Mouse (Mus musculus): Measurements from ENCODE around the gene Aven. TPM values are rescaled to one million over a fixed set of nuclear protein-coding genes. Genes with fewer than 3 reads are reported as not detected.

Aven gene
- polyA plus RNA-seq, 1 experiment from 2014 or later = 3.2 TPM

DNA sequence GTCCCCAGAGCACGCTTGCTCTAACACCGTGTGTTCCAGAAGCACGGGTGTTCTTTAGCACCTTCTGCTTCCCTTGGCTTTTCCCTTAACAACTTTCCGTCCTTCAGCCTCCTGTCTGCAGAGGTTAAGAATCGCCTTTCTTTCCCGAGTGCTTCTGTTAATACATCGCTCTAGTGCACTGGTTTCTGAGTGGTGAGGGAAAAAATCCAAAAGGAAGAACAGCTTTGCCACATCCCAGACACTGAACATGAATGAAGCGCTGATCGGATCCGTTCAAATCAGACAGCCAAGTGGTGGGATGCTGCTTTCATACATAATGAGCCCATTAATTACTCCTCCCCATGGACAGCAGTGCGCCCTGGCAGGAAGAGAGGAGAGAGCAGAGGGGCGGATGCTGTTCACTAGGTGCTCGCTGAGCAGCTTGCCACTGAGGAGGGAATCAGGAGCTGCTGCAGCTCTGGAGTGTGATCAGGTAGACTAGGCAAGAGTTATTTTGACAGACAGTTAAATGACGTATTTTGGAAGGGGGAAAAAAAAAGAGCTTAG, 42.0 kb downstream of the Aven start:
- Histone ChIP-seq H3K4me3 (ENCODE audit: low read depth, low read length) (no peak overlapping the region), H3K4me1 (ENCODE audit: insufficient read depth) (no peaks in the 10 kb centered on the region), H3K27ac (ENCODE audit: low read depth) (no peak overlapping the region), H3K9ac (replicated peaks) (no peak overlapping the region), H3K27me3 (ENCODE audit: insufficient read depth, low read length) (no peaks in the 10 kb centered on the region), H3K9me3 (ENCODE audit: low read length) (no peaks in the 10 kb centered on the region), H3K4me2 (ENCODE audit: low read depth, low read length) (no peak overlapping the region), H3K36me3 (replicated peaks; ENCODE audit: insufficient read depth, low read length) (no peaks in the 10 kb centered on the region)
- ATAC-seq (no peak), DNase-seq (no peak)
- WGBS (ENCODE audit: insufficient replicate concordance) = 69% methylated on average over 14 of the region's 14 CpGs
- TF ChIP-seq CTCF (IDR thresholded peaks at IDR 0.05; ENCODE audit: low read depth) (no peak), EP300 (IDR thresholded peaks at IDR 0.05; ENCODE audit: low read depth) (no peak)

DNA sequence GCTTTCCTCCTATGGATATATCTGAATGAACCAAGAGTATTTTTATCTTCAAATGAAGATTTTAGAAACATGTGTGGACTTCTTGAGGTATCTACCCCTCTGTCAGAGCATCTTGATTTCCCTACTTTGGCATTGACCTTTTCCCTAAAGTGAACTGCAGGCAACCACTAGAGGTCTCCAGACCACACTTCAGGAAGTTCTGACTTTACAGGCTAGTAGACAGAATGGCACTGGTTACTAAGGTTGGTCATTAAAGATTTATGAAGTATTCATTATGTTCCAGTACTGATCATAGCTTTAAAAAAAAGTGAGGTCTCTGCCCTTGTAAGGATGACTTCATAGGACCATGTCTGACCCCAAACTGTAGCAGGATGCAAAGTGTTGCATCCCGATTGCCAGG, 46.0 kb downstream of the Aven start:
- Histone ChIP-seq H3K36me3 (replicated peaks; ENCODE audit: insufficient read depth, low read length) (no peaks in the 10 kb centered on the region), H3K4me2 (ENCODE audit: low read depth, low read length) (no peak overlapping the region), H3K27me3 (ENCODE audit: insufficient read depth, low read length) (no peaks in the 10 kb centered on the region), H3K9me3 (ENCODE audit: low read length) (no peaks in the 10 kb centered on the region), H3K4me3 (ENCODE audit: low read depth, low read length) (no peak overlapping the region), H3K27ac (ENCODE audit: low read depth) (no peak overlapping the region), H3K4me1 (ENCODE audit: insufficient read depth) (no peaks in the 10 kb centered on the region), H3K9ac (replicated peaks) (no peak overlapping the region)
- no peak for TF ChIP-seq EP300 (IDR thresholded peaks at IDR 0.05; ENCODE audit: low read depth)
- TF ChIP-seq CTCF (IDR thresholded peaks at IDR 0.05; ENCODE audit: low read depth) = peak; percentile 63
- no peak for ATAC-seq
- 96% methylated on average over 1 of the region's 1 CpGs for WGBS (ENCODE audit: insufficient replicate concordance)
- DNase-seq = no peak

DNA sequence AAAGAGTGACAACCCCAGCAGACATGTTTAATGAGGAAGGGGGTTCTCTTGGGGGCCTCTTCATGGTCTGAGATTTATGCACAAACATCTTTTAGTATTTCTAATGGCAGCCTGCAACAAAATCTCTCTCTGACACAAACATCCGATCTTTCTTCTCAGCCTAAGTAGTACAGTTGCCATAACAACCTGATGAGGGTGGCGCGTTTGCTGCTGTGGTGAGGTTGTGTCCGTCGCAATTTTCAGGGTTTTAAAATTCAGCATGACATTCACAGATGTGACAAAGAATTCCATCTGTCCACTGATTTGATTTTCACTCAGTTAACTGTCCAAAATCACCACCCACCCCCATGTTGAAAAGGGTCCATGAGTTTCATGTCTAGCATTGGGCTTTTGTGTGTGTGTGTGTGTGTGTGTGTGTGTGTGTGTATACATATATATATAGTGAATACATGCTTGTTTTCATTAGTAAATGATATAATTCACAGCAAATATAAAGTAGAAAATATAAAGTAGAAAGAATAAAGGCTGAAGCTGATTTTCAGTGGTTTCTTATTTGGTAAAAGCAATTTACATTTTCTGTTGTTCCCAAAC, 49.0 kb downstream of the Aven start:
- H3K4me1 ChIP-seq (ENCODE audit: insufficient read depth) = no peaks in the 10 kb centered on the region
- DNase-seq (no peak), ATAC-seq (no peak)
- no peak overlapping the region for H3K27ac ChIP-seq (ENCODE audit: low read depth)
- no peak overlapping the region for H3K9ac ChIP-seq (replicated peaks)
- H3K4me2 ChIP-seq (ENCODE audit: low read depth, low read length) = no peak overlapping the region
- WGBS (ENCODE audit: insufficient replicate concordance) = 90% methylated on average over 5 of the region's 5 CpGs
- H3K27me3 ChIP-seq (ENCODE audit: insufficient read depth, low read length) = no peaks in the 10 kb centered on the region
- no peak overlapping the region for H3K4me3 ChIP-seq (ENCODE audit: low read depth, low read length)
- no peak for TF ChIP-seq EP300 (IDR thresholded peaks at IDR 0.05; ENCODE audit: low read depth)
- TF ChIP-seq CTCF (IDR thresholded peaks at IDR 0.05; ENCODE audit: low read depth) = no peak
- no peaks in the 10 kb centered on the region for H3K36me3 ChIP-seq (replicated peaks; ENCODE audit: insufficient read depth, low read length)
- no peaks in the 10 kb centered on the region for H3K9me3 ChIP-seq (ENCODE audit: low read length)

DNA sequence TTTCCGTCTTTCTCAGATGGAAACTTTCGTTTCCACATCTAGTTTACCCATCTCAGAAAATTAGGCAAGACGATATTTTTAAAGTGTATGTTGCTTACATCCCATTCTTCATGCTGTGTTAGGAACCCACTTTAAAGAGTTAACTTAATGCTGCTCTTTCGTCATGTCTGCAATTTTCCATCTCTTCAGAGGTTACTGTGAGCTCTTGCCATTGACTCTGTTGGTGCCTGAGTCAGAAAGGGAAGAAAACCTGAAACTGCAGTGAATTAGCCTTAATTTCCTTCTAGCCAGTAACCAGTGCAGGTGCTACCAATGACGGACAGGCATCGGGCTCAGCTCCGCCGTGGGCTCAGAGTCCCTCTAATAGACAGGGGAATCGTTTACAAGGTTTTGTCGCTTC, 63.8 kb downstream of the Aven start:
- WGBS (ENCODE audit: insufficient replicate concordance) = 87% methylated on average over 10 of the region's 10 CpGs
- Histone ChIP-seq H3K9me3 (ENCODE audit: low read length) (no peaks in the 10 kb centered on the region), H3K4me2 (ENCODE audit: low read depth, low read length) (no peak overlapping the region), H3K27ac (ENCODE audit: low read depth) (no peak overlapping the region), H3K4me1 (ENCODE audit: insufficient read depth) (no peaks in the 10 kb centered on the region), H3K9ac (replicated peaks) (no peak overlapping the region), H3K4me3 (ENCODE audit: low read depth, low read length) (no peak overlapping the region), H3K36me3 (replicated peaks; ENCODE audit: insufficient read depth, low read length) (no peaks in the 10 kb centered on the region), H3K27me3 (ENCODE audit: insufficient read depth, low read length) (no peaks in the 10 kb centered on the region)
- ATAC-seq = no peak
- TF ChIP-seq CTCF (IDR thresholded peaks at IDR 0.05; ENCODE audit: low read depth) = no peak
- TF ChIP-seq EP300 (IDR thresholded peaks at IDR 0.05; ENCODE audit: low read depth) = no peak
- no peak for DNase-seq

DNA sequence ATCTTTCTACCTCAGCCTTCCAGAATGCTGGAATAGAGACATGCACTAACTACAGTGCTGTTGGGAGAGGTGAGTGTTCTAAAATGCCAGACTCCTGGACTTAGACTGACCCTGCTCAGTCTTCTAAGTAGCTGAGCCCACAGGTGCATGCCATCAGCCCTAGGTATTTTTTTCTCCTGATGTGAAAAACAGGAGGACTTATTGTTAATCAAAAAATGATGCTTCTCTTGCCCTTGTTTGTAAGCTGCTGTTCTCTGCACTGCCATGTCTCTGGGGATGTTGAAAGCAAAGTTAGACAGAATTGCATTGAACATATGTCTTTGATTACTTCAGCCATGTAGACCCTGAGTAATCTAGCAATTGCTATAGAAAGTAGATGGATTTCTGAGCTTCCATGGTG, 64.7 kb downstream of the Aven start:
- H3K9me3 ChIP-seq (ENCODE audit: low read length) = no peaks in the 10 kb centered on the region
- TF ChIP-seq CTCF (IDR thresholded peaks at IDR 0.05; ENCODE audit: low read depth) (no peak), EP300 (IDR thresholded peaks at IDR 0.05; ENCODE audit: low read depth) (no peak)
- H3K36me3 ChIP-seq (replicated peaks; ENCODE audit: insufficient read depth, low read length) = no peaks in the 10 kb centered on the region
- H3K27me3 ChIP-seq (ENCODE audit: insufficient read depth, low read length) = no peaks in the 10 kb centered on the region
- no peak overlapping the region for H3K9ac ChIP-seq (replicated peaks)
- H3K4me3 ChIP-seq (ENCODE audit: low read depth, low read length) = no peak overlapping the region
- H3K4me2 ChIP-seq (ENCODE audit: low read depth, low read length) = no peak overlapping the region
- DNase-seq = no peak
- H3K4me1 ChIP-seq (ENCODE audit: insufficient read depth) = no peaks in the 10 kb centered on the region
- H3K27ac ChIP-seq (ENCODE audit: low read depth) = no peak overlapping the region
- no peak for ATAC-seq

DNA sequence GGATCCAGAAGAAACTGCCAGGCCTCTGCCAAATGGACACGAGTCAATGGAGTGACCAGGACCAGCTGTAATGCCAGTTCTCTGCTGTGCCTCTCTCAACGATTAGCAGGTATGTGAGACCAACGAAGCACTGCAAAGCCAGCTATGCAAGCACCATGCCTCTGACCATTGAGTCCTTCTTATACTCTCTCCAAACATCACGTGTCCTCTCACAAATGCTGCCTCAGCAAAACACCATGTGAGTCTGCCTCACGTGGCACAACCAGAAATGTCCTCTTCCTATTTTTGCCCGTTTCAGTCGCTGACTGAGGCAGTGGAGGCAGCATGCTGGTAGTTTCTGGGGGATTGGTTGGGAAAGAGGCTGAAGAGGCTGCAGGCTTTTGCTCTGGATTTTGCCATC, 68.8 kb downstream of the Aven start:
- Histone ChIP-seq H3K4me3 (ENCODE audit: low read depth, low read length) (no peak overlapping the region), H3K4me1 (ENCODE audit: insufficient read depth) (no peaks in the 10 kb centered on the region), H3K36me3 (replicated peaks; ENCODE audit: insufficient read depth, low read length) (no peaks in the 10 kb centered on the region), H3K4me2 (ENCODE audit: low read depth, low read length) (no peak overlapping the region), H3K27me3 (ENCODE audit: insufficient read depth, low read length) (no peaks in the 10 kb centered on the region), H3K9ac (replicated peaks) (no peak overlapping the region), H3K27ac (ENCODE audit: low read depth) (no peak overlapping the region), H3K9me3 (ENCODE audit: low read length) (no peaks in the 10 kb centered on the region)
- 78% methylated on average over 7 of the region's 7 CpGs for WGBS (ENCODE audit: insufficient replicate concordance)
- no peak for ATAC-seq
- no peak for DNase-seq
- TF ChIP-seq CTCF (IDR thresholded peaks at IDR 0.05; ENCODE audit: low read depth) (no peak), EP300 (IDR thresholded peaks at IDR 0.05; ENCODE audit: low read depth) (no peak)

DNA sequence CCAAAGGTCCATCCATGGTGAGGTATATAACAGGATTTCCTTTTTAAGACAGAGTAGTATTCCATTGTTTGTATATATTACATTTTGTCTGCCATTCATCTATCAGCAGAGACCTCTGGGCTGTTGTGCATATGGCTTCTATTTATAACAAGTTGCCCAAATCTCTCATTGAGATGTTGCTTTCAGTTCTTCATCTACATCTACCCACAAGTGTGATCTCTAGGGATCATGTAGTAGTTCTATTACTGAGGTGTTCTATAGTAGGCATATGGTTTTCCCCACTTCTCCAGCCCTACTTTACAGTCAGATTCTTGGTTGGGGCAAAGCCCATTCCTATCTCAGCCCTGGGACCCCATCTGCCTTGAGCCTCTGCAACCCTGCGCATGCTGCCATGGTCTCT, 72.3 kb downstream of the Aven start:
- TF ChIP-seq EP300 (IDR thresholded peaks at IDR 0.05; ENCODE audit: low read depth) (no peak), CTCF (IDR thresholded peaks at IDR 0.05; ENCODE audit: low read depth) (no peak)

More for the DNA sequence above, 72.3 kb downstream of the Aven start:
- Histone ChIP-seq H3K4me3 (ENCODE audit: low read depth, low read length) (no peak overlapping the region), H3K36me3 (replicated peaks; ENCODE audit: insufficient read depth, low read length) (no peaks in the 10 kb centered on the region), H3K4me1 (ENCODE audit: insufficient read depth) (no peaks in the 10 kb centered on the region), H3K27ac (ENCODE audit: low read depth) (no peak overlapping the region), H3K27me3 (ENCODE audit: insufficient read depth, low read length) (no peaks in the 10 kb centered on the region), H3K9ac (replicated peaks) (no peak overlapping the region), H3K9me3 (ENCODE audit: low read length) (no peaks in the 10 kb centered on the region), H3K4me2 (ENCODE audit: low read depth, low read length) (no peak overlapping the region)
- WGBS (ENCODE audit: insufficient replicate concordance) = 92% methylated on average over 1 of the region's 1 CpGs
- DNase-seq (no peak), ATAC-seq (no peak)

Measured in liver, postnatal 0 days (tissue).